Mouse (Mus musculus) urinary bladder, postnatal 10 days (tissue): ENCODE measurements around the gene Med22.
"Not testable (repeated sequence)": the region's sequence is repeated elsewhere in the genome, so short reads cannot be mapped to it uniquely, and the experiment has no call there.

Experiments used
- DNase-seq: peaks from one replicate; pipeline ENCODE4 v3.0.0; 2022; ENCODE audit warnings: low spot score

Gene Med22

GRCm38 (mm10) chr2:26916738-26917137 is 6.3 kb upstream of the Med22 start:
- DNase-seq, result no peak

GRCm38 (mm10) chr2:26915927-26916728 is 5.7 kb upstream of the Med22 start, which contains the start of the genes Surf2 and Surf1:
Gene Surf2 (plus strand): TSS chr2:26916367.
Gene Surf1 (minus strand): TSS chr2:26916530.
- DNase-seq, result peak; percentile 35

DNA sequence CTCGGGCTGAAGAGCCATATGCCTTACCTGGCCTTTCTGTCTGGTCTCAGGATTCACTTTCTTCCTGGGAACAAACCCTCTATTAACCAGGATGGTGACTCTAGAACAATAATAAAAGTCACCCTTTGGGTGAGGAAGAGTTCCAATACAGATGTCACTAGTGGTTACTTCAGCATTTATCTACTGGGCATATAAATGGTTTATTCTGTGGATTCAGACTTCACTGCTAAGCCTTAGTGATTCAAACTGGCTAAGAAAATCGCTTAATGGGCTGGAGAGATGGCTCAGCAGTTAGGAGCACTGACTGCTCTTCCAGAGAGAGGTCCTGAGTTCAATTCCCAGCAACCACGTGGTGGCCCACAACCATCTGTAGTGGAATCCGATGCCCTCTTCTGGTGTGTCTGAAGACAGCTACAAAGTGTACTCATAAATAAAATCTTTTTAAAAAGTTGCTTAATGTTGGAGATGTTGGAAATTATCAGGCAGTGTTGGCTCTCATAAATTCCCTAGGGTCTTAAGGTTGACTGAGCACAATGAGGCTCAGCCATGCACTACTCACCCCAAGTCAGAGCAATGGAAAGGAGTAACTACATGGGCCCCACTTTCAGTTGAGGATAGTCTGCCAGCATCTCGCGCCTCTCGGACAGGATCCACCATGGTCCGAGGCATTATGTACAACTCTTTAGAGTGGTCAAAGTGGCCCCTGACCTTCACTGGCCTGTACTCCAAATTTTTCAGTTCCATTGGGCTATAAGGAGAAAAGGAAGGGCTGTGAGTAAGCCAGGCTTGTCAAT is 3.9 kb upstream of the Med22 start:
- DNase-seq, result no peak

DNA sequence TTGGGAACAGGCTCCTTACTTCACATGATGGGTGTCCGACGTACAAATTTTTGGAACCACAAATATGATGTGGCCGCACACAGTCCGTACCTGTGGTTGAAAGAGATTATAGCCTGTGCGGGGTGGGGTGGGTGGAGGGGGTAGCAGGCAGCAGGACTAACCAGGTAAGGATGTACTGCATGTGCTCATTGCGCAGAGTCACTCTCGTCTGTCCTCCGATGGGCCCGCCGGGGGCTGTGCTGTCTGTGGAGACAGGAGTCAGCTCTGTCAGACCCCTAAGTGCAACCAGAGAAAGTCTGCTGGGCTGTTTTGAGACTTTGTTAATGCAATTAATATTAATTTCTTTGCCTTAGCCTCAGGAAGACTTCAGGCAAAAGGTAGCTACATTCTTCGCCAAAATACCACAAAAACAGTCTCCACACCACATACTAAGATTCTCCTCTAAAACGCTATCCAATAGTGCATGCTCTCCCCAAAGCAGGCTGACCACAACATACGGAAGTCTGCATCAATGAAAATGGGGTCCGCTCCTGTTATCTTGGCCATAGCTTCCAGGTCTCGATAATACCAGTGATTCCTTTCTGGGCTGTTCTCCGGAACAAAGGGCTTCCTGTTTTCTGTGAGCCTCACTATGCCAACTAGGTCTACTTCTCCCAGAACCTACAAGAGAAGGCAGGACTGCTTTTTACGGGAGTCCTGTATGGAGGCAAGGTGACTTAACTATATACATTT is 3.1 kb upstream of the Med22 start:
- no peak for DNase-seq

DNA sequence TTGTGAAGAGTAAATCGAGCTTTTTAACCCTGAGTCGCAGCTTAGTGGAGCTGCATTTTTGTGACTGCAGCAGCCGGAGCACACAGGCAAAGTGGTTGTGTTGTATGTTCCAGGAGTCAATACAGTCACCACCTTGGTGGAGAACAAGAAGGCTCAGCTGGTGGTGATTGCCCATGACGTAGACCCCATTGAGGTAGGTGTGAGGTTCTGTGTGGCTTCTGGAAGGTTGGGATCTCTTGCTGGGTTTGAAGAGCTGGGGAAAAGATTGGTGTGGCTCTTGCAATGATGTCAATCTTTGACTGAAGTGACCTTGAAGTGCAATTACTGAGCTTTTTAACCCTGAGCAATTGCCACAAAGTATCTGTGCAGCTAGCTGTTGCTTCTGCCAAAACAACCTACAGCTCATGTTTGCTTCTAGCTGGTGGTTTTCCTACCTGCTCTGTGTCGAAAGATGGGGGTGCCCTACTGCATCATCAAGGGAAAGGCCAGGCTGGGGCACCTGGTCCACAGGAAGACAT is 1.8 kb upstream of the Med22 start:
- no peak for DNase-seq

DNA sequence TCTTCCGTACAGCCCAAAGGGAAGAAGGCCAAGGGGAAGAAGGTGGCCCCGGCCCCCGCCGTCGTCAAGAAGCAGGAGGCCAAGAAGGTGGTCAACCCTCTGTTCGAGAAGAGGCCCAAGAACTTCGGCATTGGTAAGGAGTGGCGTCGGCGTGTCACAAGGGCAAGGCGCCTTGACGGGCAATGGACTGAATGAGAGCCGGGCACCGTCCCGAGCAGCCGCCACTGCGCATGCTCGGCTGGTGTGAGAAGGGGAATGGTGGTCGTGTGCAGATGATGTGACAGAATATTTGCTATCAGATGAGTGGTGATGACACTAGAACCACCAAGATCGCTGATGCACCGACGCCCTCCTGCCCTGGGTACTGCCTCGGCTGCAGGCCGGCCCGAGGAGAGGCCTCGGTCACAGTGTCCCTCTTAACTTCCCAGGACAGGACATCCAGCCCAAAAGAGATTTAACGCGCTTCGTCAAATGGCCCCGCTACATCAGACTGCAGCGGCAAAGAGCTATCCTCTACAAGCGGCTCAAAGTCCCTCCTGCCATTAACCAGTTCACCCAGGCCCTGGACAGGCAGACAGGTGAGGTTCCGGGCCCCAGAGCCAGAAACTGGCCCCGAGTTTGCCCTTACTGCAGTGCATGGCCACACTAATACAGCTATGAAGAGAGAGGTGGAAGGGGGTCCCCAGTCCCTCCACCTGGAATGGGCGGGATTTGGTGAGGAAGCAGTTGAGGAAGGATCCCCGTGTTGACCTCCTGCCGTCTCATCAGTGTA is 703 bp upstream of the Med22 start:
- DNase-seq, result no peak

- no peak for DNase-seq
These were observed 1.1 kb downstream of the Med22 start for GRCm38 (mm10) chr2:26909387-26909784.

- DNase-seq, result no peak
These were observed 1.6 kb downstream of the Med22 start for GRCm38 (mm10) chr2:26908710-26909386.

DNA sequence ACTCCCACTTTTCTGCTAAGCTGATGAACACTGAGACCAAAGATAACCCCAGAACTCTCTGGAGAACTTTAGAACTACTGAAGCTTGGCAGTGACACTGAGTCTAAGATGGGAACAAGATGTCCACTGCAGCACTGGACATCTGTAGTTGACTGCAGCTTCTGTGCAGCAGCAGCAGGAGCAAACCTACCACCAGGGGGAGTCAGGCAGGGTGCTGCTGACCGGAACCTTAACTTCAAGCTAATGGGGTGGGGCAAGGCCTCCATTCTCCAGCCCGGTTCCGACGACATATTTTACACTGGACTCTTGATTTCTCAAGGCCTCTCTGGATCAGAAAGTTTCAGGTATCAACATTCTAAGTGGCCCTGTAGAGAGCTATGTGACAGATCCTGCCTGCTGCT is 3.4 kb downstream of the Med22 start:
- DNase-seq, result peak; percentile 13

DNA sequence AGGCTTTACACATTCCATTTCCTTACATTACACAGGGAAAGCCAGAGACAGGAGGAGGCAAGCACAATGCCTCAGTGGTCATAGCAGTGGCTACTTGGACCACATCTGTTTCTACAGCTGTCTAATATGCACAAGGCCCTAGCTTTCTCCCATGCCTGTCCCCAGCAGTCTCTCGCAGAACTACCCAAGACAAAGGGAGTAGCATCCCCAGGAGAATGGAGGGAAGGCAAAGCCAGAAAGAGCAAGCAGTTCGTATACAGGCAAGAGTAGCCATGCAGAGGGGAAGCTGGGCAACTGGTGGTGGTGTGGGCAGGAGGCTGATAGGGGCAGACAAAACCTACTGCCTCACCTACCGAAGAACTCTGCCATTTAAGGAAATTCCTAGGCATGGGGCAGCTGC is 4.0 kb downstream of the Med22 start:
- peak; percentile 6 for DNase-seq

GRCm38 (mm10) chr2:26905936-26906335 is 4.5 kb downstream of the Med22 start:
- peak; percentile 5 for DNase-seq

GRCm38 (mm10) chr2:26903311-26903710 is 7.2 kb downstream of the Med22 start:
- DNase-seq, result no peak

- peak; percentile 70 for DNase-seq
These were observed 7.8 kb downstream of the Med22 start, which contains the start of gene Surf6 for GRCm38 (mm10) chr2:26902467-26903220. Gene Surf6 (minus strand): TSS chr2:26902879.

DNA sequence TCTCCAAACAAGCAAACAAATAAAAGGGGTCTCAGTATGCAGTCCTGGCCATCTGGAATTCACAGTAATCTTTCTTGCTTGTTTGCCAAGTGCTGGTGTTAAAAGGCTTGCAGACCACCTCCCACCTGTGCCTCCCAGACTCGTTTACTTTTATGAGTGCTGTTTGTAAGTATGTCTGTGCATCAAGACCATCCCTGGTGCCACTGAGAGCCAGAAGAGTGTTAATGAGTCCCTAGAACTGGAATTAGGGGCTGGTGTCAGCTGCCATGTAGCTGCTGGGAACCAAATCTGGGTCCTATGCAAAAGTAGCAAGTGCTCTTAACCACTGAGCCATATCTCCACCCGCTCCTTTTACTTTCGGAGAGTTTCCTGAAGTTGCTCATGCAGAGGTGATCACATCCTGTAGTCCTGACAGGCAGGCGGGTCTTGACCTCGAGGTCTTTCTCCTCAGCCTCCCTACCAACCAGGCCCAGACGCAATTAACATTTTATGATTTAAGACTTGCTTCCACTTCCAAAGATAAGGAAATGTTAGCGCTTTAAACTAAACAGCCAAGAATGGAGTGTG is 8.6 kb downstream of the Med22 start:
- no peak for DNase-seq

GRCm38 (mm10) chr2:26900731-26901130 is 9.7 kb downstream of the Med22 start:
- no peak for DNase-seq

DNA sequence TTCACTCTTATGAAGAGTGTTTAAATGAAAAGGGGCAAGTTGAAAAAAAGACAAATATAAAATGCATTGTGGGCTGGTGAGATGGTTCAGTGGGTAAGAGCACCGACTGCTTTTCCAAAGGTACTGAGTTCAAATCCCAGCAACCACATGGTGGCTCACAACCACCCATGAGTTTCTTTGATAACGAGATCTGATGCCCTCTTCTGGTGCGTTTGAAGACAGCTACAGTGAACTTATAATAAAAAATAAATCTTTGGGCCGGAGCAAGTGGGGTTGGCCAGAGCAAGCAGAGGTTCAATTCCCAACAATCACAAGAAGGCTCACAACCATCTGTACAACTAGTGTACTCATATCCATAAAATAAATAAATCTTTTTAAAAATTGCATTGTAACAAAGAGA is 14.6 kb downstream of the Med22 start:
- DNase-seq, result no peak

GRCm38 (mm10) chr2:26886170-26886569 is 24.3 kb downstream of the Med22 start:
- not testable (repeated sequence) for DNase-seq

DNA sequence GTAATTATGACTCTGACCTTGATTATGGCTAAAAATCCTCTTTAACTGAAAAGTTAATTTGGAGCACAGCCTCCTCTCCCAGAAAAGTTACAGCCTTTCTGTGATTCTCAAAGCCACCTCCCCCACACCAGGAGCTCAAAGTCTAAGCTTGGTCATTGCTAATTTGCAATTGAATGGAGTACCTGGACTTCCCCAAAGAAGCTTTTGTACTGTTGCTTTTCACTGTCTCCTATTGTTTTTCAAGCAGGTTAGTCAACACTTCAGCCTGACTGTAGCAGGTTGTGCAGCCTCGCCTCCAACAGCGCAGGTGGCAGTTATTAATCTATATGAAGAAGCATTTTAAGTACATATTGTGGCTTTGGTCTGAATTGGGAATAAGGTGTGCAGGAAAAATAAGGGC is 24.9 kb downstream of the Med22 start:
- DNase-seq, result not testable (repeated sequence)

GRCm38 (mm10) chr2:26878571-26878970 is 31.9 kb downstream of the Med22 start:
- no peak for DNase-seq

- DNase-seq, result no peak
These were observed 39.8 kb downstream of the Med22 start for GRCm38 (mm10) chr2:26870666-26871065.
